Mouse (Mus musculus): ENCODE measurements around the gene Fan1. TPM values are rescaled to one million over a fixed set of nuclear protein-coding genes. Genes with fewer than 3 reads are reported as not detected.

The Fan1 gene
- polyA plus RNA-seq, 1 experiment = 3.8 TPM

- H3K4me1 ChIP-seq (ENCODE audit: control insufficient read depth, insufficient read depth, low read length) = no peaks in the 10 kb centered on the region
- 87% methylated on average over 23 of the region's 23 CpGs for WGBS
- TF ChIP-seq CTCF (IDR thresholded peaks at IDR 0.05; ENCODE audit: insufficient read depth, low read length) (no peak), POLR2A (IDR thresholded peaks at IDR 0.05; ENCODE audit: borderline replicate concordance, extremely low read depth, low read depth, low read length) (no peak)
- no peak for DNase-seq
- no peak overlapping the region for H3K4me3 ChIP-seq (replicated peaks; ENCODE audit: extremely low read depth, low read depth, low read length)
Measured at GRCm38 (mm10) chr7:64371940-64372878, 1.7 kb downstream of the Fan1 start.

- WGBS = 77% methylated on average over 6 of the region's 6 CpGs
Measured at GRCm38 (mm10) chr7:64369841-64370240, 4.1 kb downstream of the Fan1 start.

GRCm38 (mm10) chr7:64365863-64366262 lies 8.0 kb downstream of the Fan1 start:
- 72% methylated on average over 5 of the region's 5 CpGs for WGBS
- Histone ChIP-seq H3K4me3 (replicated peaks; ENCODE audit: extremely low read depth, low read depth, low read length) (no peak overlapping the region), H3K4me1 (ENCODE audit: control insufficient read depth, insufficient read depth, low read length) (no peaks in the 10 kb centered on the region)
- no peak for TF ChIP-seq POLR2A (IDR thresholded peaks at IDR 0.05; ENCODE audit: borderline replicate concordance, extremely low read depth, low read depth, low read length)
- no peak for TF ChIP-seq CTCF (IDR thresholded peaks at IDR 0.05; ENCODE audit: insufficient read depth, low read length)
- no peak for DNase-seq

More at GRCm38 (mm10) chr7:64369841-64370240, 4.1 kb downstream of the Fan1 start:
- Histone ChIP-seq H3K4me1 (ENCODE audit: control insufficient read depth, insufficient read depth, low read length) (no peaks in the 10 kb centered on the region), H3K4me3 (replicated peaks; ENCODE audit: extremely low read depth, low read depth, low read length) (no peak overlapping the region)
- no peak for TF ChIP-seq POLR2A (IDR thresholded peaks at IDR 0.05; ENCODE audit: borderline replicate concordance, extremely low read depth, low read depth, low read length)
- no peak for DNase-seq

- no peak overlapping the region for H3K4me3 ChIP-seq (replicated peaks; ENCODE audit: extremely low read depth, low read depth, low read length)
- peaks cover 11% of the 10 kb centered on the region for H3K4me1 ChIP-seq (ENCODE audit: control insufficient read depth, insufficient read depth, low read length)
- DNase-seq = no peak
- no peak for TF ChIP-seq CTCF (IDR thresholded peaks at IDR 0.05; ENCODE audit: insufficient read depth, low read length)
- 59% methylated on average over 3 of the region's 3 CpGs for WGBS
Measured at GRCm38 (mm10) chr7:64360586-64360945, 13.3 kb downstream of the Fan1 start.

GRCm38 (mm10) chr7:64359943-64360585 lies 13.8 kb downstream of the Fan1 start:
- Histone ChIP-seq H3K4me3 (replicated peaks; ENCODE audit: extremely low read depth, low read depth, low read length) (no peak overlapping the region), H3K4me1 (ENCODE audit: control insufficient read depth, insufficient read depth, low read length) (peaks cover 11% of the 10 kb centered on the region)
- DNase-seq = no peak
- WGBS = 73% methylated on average over 20 of the region's 20 CpGs
- no peak for TF ChIP-seq CTCF (IDR thresholded peaks at IDR 0.05; ENCODE audit: insufficient read depth, low read length)
- TF ChIP-seq POLR2A (IDR thresholded peaks at IDR 0.05; ENCODE audit: borderline replicate concordance, extremely low read depth, low read depth, low read length) = no peak

GRCm38 (mm10) chr7:64358666-64359065 lies 15.2 kb downstream of the Fan1 start:
- Histone ChIP-seq H3K4me1 (ENCODE audit: control insufficient read depth, insufficient read depth, low read length) (peaks cover 11% of the 10 kb centered on the region), H3K4me3 (replicated peaks; ENCODE audit: extremely low read depth, low read depth, low read length) (no peak overlapping the region)
- DNase-seq = no peak
- TF ChIP-seq POLR2A (IDR thresholded peaks at IDR 0.05; ENCODE audit: borderline replicate concordance, extremely low read depth, low read depth, low read length) (no peak), CTCF (IDR thresholded peaks at IDR 0.05; ENCODE audit: insufficient read depth, low read length) (no peak)
- whole genome bisulfite sequencing = 73% methylated on average over 6 of the region's 6 CpGs

- no peak overlapping the region for H3K4me3 ChIP-seq (replicated peaks; ENCODE audit: extremely low read depth, low read depth, low read length)
- DNase-seq = peak; percentile 84
- TF ChIP-seq POLR2A (IDR thresholded peaks at IDR 0.05; ENCODE audit: borderline replicate concordance, extremely low read depth, low read depth, low read length) (no peak), CTCF (IDR thresholded peaks at IDR 0.05; ENCODE audit: insufficient read depth, low read length) (no peak)
- H3K4me1 ChIP-seq (ENCODE audit: control insufficient read depth, insufficient read depth, low read length) = peaks cover 11% of the 10 kb centered on the region
- 50% methylated on average over 9 of the region's 9 CpGs for WGBS
Measured at GRCm38 (mm10) chr7:64357405-64357804, 16.5 kb downstream of the Fan1 start.

GRCm38 (mm10) chr7:64356661-64357060 lies 17.2 kb downstream of the Fan1 start:
- Histone ChIP-seq H3K4me3 (replicated peaks; ENCODE audit: extremely low read depth, low read depth, low read length) (no peak overlapping the region), H3K4me1 (ENCODE audit: control insufficient read depth, insufficient read depth, low read length) (peaks cover 11% of the 10 kb centered on the region)
- no peak for DNase-seq
- no peak for TF ChIP-seq CTCF (IDR thresholded peaks at IDR 0.05; ENCODE audit: insufficient read depth, low read length)
- TF ChIP-seq POLR2A (IDR thresholded peaks at IDR 0.05; ENCODE audit: borderline replicate concordance, extremely low read depth, low read depth, low read length) = no peak
- 89% methylated on average over 5 of the region's 5 CpGs for WGBS

GRCm38 (mm10) chr7:64354206-64354605 lies 19.7 kb downstream of the Fan1 start:
- TF ChIP-seq CTCF (IDR thresholded peaks at IDR 0.05; ENCODE audit: insufficient read depth, low read length) (no peak), POLR2A (IDR thresholded peaks at IDR 0.05; ENCODE audit: borderline replicate concordance, extremely low read depth, low read depth, low read length) (no peak)
- no peak for DNase-seq
- H3K4me3 ChIP-seq (replicated peaks; ENCODE audit: extremely low read depth, low read depth, low read length) = no peak overlapping the region
- peaks cover 11% of the 10 kb centered on the region for H3K4me1 ChIP-seq (ENCODE audit: control insufficient read depth, insufficient read depth, low read length)
- WGBS = 68% methylated on average over 14 of the region's 14 CpGs

- WGBS = 79% methylated on average over 4 of the region's 4 CpGs
- Histone ChIP-seq H3K4me1 (ENCODE audit: control insufficient read depth, insufficient read depth, low read length) (no peaks in the 10 kb centered on the region; the same call in 1 of the 2 replicates), H3K4me3 (replicated peaks; ENCODE audit: extremely low read depth, low read depth, low read length) (no peak overlapping the region)
- DNase-seq = no peak
- TF ChIP-seq CTCF (IDR thresholded peaks at IDR 0.05; ENCODE audit: insufficient read depth, low read length) = no peak
- TF ChIP-seq POLR2A (IDR thresholded peaks at IDR 0.05; ENCODE audit: borderline replicate concordance, extremely low read depth, low read depth, low read length) = no peak
Measured at GRCm38 (mm10) chr7:64351087-64351486, 22.8 kb downstream of the Fan1 start.

All from lung, adult 2 months (tissue).